Mouse (Mus musculus): ENCODE data around the gene Acp4. TPM values are rescaled to one million over a fixed set of nuclear protein-coding genes. Genes with fewer than 3 reads are reported as not detected.
A peak's percentile ranks its signal among the peaks of the same experiment; 100 is the strongest.
"Not testable (repeated sequence)": the region's sequence is repeated elsewhere in the genome, so short reads cannot be mapped to it uniquely, and the experiment has no call there.

The Acp4 gene
- polyA plus RNA-seq (2017; shearing (Covaris generic)): not detected

DNA sequence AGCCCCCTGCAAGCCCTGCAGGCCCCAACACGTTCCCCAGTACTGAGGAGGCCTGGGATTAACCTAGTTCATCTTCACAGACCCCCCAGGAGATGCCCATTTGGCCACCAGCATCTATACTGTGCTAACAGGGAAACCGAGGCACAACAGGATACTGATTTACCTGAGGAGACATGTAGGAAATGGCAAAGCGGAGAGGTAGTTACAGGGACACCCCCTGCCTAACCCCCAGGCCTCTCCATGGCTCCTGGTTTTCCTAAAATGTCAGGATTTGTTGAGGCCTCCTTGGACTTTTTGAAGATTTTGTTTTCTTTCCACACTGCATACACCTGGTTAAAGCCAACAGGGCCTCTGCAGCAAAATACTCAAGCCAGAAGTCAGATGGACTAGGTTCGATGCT lies at the start of gene Acp4:
TSS of gene Acp4 (minus strand) at position 101 of the 400 bp plus-strand sequence.
- ATAC-seq: no peak

DNA sequence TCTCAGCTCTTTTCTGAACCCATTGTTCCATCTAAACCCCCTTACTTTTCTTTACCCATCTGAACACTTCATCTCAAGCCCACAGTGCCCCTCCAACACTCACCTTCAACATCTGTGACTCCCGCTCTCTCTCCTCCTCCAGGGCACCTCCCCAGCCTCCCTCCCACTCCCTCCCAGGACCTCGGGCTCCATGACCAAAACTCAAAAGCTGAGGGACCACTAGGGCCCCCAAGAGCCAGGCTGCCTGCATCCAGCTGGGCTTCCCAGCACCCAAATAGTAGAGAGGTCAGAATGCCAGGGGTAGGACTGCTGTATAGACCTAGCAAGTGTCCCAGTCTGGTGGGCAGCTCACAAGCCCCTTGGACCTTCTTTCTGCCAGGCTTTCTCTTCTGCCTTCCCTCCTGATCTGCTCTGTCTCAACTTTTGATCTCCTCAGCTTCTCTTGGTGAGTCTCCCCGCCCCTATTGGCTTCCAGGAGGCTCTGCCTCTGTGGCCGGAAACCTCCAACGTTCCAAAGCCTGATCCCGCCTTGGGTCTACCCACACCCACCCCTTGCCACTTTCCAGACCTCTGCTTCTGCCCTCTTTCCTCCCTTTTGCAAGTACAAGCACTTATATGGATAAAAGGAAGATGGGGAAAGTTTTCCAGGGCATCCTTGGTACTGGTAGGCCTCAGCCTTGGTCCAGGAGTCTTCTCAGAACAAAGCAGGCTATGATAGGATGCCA lies 49.5 kb upstream of the Acp4 start, which contains the start of gene Clec11a:
TSS of gene Clec11a (minus strand) at position 387 of the 725 bp plus-strand sequence.
- ATAC-seq: no peak

DNA sequence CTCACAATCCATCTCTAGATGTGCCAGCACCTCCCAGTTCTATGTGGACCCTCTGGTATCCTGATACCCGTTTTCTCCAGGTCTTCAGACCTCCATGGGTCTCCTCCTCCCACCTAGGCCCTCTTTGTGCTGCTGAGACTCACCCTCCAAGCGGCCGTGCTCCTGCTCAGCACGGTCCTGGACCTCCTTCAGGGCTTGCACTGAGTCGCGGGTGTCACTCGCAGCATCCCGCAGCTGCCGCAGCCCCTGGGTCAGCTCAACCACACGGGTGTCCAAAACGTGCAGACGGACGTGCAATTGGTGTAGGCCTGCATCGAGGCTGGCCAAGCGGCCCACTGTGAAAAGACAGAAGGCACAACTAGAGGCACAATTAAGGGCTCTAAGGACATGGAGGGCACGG lies 48.5 kb upstream of the Acp4 start:
- no peak for ATAC-seq

DNA sequence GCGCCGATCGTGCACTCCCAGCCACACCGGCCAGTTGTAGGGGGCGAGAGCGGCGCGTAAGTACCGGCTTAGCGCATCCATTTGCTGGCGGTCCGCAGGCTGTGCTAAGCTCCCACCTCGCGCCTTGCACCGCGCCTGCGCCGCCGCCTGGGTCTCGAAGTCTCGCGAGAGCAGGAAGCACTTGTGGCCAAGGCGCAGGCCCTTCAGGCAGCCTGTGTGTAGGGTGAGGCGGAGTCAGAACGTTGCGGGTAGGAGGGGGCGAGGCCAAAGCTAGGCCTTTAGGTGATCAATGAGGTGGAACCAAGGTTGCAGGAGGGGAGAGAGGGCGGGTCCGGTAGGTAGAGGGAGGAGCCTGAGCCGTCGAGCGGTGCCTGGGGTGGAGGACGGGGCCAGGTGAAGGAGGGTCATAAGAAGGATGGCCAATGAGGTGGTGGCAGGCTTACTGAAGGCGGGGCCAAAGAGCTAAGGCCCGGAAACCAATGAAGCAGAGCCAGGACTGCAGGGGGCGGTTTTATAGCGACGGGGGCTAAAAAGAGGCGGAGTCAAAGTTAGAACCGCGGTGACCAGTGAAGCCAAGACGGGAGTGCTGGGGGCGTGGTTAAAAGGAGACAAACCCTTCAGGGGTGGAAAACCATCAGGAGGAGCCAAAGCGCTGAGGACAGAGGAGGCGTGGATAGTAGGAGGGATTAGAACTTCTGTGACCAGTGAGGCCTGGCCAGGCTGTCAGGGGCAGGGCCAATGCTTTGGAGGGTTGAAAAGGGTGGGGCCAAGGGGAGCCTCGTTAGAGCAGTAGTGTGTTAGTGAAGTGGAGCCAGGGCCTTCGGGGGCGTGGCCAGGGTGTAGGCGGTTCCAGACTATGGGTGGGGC lies 47.8 kb upstream of the Acp4 start:
- ATAC-seq: peak; percentile 89

DNA sequence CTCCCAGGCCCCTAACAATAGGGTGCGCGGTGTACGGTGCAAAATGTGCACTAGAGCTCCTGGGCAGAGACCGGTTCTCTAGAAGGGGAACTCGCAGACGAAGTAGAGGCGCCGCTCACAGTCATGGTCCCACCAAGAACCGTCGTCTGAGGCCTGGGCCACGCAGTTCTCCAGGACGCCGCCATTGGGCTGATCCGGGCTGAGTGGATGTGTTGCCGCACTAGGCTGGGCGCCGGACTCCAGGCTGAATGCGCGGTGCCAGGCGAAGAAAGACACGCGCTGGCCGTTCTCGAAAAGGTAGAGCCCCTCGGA lies 47.2 kb upstream of the Acp4 start:
- peak; percentile 10 for ATAC-seq

DNA sequence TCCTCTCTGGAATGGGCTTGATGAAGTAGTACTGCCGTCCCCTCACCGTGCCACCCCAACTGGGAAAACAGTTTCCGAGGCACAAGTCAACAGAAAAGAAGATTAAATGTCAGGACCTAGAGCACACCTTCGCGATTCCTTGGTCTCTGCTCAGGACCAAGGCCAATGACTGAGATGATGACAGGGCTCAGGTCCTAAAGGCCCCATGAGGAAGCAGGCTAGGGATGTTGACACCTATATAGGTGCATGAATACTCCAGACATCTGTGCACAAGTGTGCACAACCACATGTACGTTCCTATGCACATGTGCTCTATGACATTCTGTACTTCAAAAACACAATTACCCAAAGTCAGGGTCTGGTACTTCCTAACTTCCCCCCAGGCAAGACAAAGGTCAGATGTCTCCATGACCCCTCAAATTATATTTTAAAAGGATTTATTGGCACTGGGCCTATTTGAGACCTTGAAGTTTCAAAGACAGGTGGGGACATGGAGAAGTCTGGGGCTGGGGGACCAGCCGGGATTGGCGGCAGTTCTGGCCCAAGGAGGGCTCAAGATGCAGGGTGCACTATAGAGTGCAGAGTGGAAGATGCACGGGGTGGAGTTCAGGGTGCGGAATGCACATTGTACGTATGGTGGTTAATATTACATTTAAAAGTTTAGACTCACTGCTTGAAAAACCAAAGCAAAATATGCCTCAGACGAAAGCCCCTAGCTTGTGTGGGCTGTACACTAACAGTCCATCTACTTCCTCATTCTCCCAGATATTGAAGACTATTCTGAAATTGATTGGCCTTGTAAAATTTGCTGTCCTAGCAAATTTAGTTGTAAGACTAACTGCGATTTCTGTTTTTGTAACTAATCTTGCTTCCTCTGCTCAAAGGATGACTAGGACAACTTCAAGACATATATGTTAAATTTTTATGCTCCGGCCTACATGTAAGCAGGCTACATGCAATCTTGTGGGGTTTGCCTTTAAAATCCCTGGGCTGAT lies 46.5 kb upstream of the Acp4 start:
- no peak for ATAC-seq

DNA sequence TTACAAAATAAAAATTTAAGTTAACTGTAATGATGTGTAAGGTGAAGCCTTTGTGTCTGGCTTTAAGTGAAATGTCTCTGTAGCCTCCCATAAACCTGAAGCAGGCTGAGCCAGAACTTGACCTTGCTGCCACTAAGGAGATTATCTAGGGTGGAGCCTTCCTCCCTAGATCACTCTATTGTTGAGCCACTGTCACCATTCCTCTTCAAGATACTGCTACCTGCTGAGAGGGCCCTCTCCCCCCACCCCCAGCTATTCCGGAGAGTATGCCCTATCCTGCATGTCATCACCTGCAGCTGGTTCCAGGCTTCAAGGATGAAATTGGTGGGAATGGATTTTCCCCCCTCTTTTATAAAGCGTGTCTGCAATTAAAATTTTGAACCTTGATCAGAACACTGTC lies 40.3 kb upstream of the Acp4 start:
- ATAC-seq: not testable (repeated sequence)

DNA sequence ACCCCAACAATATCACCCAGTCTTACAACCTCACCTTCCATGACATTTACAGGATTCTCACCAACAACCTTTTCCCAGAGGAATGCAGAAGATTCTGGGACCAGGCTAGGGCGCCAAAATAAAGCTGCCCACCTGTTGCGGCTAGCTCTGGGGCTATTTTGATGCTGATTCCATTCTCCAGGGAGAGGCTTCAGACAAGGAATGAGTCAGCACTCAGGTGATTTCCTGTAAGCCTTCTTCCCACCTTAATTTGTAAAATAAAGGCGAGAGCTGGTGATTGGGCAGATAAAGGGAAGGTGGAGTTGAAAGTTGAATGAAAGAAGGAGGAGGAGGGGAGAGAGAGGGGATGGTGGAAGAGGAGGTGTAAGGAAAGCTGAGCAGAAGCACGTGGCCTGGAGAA lies 34.2 kb upstream of the Acp4 start:
- ATAC-seq: no peak

DNA sequence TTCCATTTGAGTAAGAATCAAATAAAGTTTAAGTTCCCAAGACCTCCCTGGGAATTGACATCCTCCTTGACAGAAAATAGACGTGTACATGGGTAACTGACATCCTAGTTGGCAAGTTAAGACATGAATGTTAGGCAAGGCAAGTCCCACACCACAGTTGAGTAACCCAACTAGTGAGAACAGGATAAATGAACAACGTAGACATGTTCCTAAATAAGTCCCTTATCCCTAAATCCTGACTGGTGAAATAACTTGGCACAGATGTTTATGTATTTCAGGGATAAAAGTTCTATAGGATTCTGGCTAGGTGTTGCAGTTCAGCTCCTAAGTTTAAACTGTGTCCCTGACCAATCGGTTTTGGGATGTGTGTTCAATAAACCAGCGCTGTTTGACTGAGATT lies 33.8 kb upstream of the Acp4 start:
- ATAC-seq: no peak

DNA sequence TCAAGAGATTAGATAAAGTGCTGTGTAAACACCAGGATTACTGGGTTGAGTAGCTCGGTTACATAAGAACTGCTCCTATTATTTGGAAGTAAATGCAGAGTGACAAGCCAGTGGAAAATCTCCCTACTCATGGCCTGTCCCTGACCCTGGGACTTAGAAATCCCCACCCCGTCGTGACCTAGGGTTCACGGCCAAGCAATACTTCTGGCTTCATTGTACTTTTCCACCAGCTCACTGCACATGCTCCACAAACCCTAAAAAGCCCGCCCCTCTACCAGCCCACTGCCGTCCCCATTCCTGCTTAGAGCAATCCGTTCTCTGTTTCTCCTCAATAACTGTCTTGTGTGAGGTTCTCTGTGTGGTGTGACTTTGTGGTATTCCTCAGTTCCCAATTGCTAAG lies 30.6 kb upstream of the Acp4 start:
- ATAC-seq: no peak

DNA sequence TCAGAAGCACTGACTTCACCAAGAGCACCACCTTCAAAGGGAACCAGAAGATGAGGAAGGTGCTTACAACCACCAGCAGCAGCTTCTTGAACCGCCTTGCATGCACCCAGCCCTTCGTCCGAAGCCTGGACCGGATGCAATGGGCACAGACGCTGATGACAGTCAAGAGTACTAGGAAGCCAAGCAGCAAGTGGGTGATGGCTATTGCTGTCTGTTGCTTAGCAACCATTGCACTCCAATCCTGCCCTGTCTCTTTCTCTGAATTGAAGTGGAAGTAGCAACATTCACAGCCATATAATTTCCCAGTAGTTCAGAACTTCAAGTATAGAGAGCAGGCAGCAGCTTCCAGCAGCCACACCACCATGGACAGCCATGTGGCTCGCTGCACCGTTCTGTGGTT lies 24.4 kb upstream of the Acp4 start:
- ATAC-seq: no peak

DNA sequence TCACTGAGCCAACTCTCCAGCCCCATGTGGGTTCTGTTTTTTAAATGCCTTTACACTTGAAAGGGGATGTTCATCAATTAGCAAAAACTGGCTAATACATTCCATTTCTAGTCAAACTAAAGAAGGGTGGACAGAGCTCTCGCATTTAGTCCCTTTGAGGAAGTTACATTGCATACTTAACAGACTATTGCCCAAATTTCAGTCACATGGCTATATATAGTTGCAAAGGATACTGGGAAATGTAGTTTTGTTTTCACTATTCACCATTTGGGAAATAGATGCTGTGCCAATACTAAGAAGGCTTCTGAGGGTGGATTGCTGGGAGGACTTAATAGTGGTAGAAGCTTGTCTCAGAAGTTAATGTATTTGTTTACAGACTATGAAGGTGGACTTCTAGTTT lies 23.8 kb upstream of the Acp4 start:
- ATAC-seq: no peak

DNA sequence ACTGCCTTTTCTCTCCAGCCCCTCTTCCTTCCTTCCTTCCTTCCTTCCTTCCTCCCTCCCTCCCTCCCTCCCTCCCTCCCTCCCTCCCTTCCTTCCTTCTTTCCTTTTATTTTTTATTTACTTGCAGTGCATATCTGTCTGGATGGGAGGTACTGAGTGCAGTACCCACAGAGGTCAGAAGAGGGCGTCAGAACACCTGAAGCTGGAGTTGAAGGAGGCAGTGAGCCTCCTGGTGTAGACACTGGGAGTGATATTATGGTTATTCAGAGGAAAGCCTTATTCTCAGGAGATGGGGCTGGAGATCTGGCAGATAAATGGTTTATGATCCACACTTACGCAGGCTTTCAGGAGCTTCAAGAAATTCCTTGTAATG lies 20.1 kb upstream of the Acp4 start:
- no peak for ATAC-seq

DNA sequence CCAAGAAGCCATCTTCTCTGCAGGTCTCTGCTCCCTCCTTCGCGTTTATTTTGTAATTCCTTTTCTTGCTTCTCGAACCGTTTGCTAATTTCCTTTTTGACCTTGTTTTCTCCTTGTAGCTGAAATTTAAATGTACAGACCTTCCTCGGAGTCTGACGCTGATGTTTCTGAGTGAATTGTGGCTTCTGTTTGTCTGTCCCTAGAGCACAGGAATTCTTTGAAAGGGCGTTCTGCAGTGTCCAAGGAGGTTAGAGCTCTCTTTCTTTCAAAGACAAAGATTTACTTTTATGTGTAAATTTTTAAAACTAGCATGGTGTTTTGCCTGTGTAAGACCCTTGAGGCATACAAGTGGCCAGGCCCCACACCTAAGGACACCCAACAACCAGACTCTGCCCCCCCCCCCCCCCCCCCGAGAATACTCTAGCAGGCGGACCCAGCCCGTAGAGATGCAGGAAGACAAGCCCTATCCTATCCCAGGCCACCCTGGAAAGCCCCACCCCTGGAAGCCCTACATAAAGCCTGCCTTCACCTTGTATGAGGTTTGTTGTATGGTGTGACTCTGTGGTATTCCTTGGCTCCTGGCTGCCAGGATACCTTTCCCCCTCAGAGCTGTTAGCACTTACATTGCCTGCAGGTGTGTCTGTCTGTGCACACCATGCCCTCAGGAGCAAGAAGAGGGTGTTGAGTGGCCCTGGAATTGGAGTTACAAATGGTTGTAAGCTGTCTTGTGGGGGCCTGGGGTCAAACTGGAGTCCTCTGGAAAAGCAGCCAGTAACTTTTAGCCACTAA lies 19.5 kb upstream of the Acp4 start:
- no peak for ATAC-seq

DNA sequence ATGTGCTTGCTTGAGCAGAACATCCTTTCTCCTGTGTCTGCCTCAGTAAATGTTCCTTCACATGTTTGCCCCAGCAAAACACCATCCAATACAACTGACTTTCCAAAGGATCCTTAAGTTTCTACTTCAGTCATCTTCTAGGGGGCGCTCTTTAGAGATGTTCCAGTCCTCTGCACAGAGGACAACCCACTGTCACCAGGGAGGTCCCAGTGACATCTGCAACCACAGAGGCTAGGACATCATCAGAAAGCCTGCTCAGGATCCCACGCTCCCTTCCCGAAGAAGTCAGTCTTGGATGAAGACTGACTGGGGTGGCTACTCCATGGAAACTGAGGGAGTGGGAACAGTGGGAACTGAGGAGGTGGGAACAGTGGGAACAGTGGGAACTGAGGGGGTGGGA lies 18.4 kb upstream of the Acp4 start:
- no peak for ATAC-seq

DNA sequence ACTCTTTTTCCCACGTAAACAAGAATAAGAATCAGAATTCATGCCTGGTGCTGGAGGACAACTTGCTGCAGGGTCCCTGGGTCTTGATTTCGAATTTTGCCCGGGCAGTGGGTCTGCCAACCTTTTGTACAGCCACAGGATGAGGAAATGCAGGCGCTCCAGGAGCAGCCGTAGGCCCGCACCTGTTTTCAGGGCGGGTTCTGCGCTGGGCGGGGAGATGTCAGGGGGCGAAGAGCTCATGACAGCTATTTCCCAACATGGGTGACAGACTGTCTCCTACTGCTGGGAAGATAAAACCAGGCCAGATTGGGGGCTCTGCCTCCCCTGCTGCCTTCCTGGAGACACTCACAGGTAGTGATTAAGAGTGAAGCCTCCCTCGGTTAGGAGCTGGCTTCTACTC lies 16.9 kb upstream of the Acp4 start:
- no peak for ATAC-seq

DNA sequence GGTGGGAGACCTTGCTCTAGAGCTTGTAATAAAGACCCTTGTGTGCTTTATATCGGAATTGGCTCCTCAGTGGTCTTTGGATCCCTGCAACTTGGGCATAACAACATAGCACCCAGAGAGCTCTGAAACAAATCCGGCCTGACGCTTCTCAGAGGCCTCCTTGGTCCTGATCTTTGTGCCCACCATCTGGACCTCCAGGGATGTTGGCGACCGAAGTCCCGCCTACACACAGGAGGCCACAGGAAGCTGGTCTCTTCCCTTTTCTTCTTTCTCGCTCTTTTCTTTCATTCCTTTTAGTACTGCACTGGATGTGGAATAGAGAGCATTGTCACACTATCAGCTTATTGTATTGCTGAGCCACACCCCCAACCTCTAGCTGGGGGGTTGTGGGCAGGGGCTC lies 16.3 kb upstream of the Acp4 start:
- ATAC-seq: no peak

DNA sequence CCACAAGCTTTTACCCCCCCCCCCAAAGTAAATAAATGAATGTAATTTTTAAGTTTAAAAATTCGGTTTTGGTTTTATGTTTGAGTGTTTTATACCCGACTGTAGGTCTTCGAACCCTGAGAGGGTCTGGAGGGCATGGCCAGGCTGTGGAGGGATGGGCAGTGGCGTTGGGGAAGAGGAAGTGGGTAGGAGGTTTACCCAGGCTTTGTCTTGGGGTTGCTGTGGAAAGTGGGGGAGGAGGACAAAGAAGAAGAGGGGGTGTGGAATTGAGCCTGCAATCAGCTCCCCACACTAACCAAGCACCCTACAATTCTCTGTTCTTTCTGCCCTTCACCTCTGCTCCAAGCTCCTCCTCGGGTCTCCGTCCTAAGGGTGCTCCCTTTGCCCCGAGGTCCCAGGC lies 15.4 kb upstream of the Acp4 start:
- no peak for ATAC-seq

DNA sequence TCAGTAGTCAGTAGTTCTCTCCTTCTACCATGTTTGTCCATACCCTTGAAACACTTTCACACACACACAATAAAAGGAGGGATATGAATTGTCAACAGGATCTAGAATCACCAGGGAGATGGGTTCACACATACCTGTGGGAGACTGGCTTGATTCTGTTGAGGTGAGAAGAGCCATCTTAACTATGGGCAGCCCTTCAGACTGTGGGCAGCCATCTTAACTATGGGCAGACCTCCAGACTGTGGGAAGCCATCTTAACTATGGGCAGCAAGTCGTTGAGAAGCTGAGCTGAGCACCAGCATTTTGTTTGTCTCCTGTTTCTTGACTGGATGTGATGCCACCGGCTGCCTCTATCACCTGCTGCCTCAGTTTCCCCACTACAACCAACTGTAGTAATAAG lies 14.1 kb upstream of the Acp4 start:
- no peak for ATAC-seq

DNA sequence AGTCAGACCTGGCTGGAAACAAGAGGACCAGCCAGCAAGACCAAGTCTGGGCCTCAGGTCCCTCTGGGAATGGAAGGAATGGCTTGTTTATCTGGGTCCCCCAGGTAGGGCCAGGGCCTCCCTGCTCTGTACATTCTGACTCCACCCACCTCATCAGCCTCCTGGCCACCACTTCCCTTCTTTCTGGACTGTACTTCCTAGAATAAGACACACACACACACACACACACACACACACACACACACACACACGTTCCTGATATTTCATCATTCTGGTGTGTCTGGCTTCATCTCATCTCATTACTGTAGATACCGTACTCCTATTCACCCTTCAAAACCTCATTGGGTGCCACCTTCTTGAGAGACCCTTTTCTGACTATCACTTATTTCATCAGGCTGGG lies 12.2 kb upstream of the Acp4 start:
- no peak for ATAC-seq

DNA sequence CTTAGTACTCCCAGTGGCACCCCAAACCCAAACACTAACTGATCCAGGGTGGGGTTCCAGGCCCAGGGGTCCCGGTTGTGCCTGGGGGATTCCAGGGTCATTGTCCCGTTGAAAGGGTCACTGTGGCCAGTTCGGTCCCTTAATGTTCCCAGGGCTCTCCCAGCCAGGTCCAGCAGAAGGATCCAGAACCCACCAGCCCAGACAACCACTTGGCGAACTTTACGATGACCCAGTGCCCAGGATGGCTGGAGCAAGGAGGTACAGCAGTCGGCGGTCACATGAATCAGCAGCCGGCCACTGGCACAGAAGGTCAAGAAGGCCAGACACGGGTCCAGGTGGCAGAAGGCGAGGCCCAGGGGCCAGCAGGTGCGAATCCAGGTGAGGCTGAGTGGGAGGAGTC lies 10.9 kb upstream of the Acp4 start:
- ATAC-seq: no peak
